Mouse (Mus musculus): ENCODE data around the gene Ifna15.

Ifna15 gene

GRCm38 (mm10) chr4:88515250-88515649 lies 42.8 kb downstream of the Ifna15 start:
- no peak for ATAC-seq (ENCODE audit: insufficient number of reproducible peaks, low FRiP score, low TSS enrichment)

GRCm38 (mm10) chr4:88514403-88514802 lies 43.6 kb downstream of the Ifna15 start:
- ATAC-seq (ENCODE audit: insufficient number of reproducible peaks, low FRiP score, low TSS enrichment) = 0 out of 2 replicates have a peak, but pooled peaks have one; percentile 20

- ATAC-seq (ENCODE audit: insufficient number of reproducible peaks, low FRiP score, low TSS enrichment) = no peak
Measured at GRCm38 (mm10) chr4:88513743-88514142, 44.3 kb downstream of the Ifna15 start.
